Comparison of ENCODE assay signal across 8 mouse cellular contexts in the genomic region with DNA sequence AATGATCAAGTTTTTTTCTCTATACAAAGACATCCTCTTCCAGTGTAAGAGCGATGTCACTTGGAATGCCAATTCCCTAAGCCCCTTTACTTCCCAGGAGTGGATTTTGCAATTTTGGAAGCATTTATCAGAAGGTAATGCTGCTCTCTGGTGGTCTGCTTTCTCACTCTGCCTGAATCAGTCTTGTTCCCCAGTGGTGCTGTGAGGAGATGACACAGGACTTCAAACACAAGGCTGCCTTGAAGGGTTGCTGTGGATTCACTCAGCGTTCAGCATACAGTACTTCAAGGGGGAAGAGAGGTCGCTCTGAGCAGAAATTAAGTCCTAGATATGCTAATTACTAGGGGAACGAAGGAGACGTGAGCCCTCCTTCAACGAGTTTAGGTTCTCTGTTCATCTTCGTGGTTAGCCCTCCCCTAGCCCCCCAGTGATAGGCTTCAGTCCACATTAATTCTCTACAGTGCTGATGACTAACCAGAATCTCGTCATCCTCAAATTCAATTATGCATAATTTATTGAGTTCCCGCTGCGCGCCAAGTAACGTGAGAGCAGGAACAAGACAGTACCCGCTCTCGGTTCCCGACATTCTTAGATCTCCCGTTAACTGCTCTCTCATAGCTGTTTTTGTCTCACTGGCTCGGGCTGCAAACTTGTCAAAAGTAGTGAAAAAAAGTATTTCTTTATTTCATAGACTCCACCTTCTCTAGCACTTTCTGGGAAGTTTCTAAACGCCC. TPM values are rescaled to one million over a fixed set of nuclear protein-coding genes. Genes with fewer than 3 reads are reported as not detected.
DNase-seq lines count a peak whose midpoint lies in the region; ATAC-seq lines count a peak whose summit lies in the region.

No protein-coding gene starts in this region.

- peak; percentile 71 for ATAC-seq in forebrain, embryonic 16.5 days
- ATAC-seq in limb, embryonic 13.5 days (ENCODE audit: low FRiP score, low read depth): peak; percentile 28; the same call in 1 of the 2 replicates
- peak; percentile 83 for ATAC-seq in neural tube, embryonic 13.5 days (ENCODE audit: low read depth)

- peak overlapping the region; percentile 96 for H3K4me2 ChIP-seq in forebrain, embryonic 16.5 days (ENCODE audit: low read length)
- peak overlapping the region; percentile 78 for H3K4me2 ChIP-seq in limb, embryonic 13.5 days (replicated peaks)
- H3K4me2 ChIP-seq in neural tube, embryonic 13.5 days: peak overlapping the region; percentile 80

- no peaks in the 10 kb centered on the region for H3K36me3 ChIP-seq in heart, embryonic 10.5 days
- no peaks in the 10 kb centered on the region for H3K36me3 ChIP-seq in forebrain, embryonic 16.5 days (ENCODE audit: control insufficient read depth, insufficient read depth)
- no peaks in the 10 kb centered on the region for H3K36me3 ChIP-seq in limb, embryonic 13.5 days
- H3K36me3 ChIP-seq in neural tube, embryonic 13.5 days: no peaks in the 10 kb centered on the region

- no peak overlapping the region for H3K27ac ChIP-seq in heart, embryonic 10.5 days
- no peak overlapping the region for H3K27ac ChIP-seq in forebrain, embryonic 16.5 days (ENCODE audit: low read length)
- no peak overlapping the region for H3K27ac ChIP-seq in limb, embryonic 13.5 days
- H3K27ac ChIP-seq in neural tube, embryonic 13.5 days (replicated peaks): no peak overlapping the region

- H3K9me3 ChIP-seq in heart, embryonic 10.5 days: no peaks in the 10 kb centered on the region
- no peaks in the 10 kb centered on the region for H3K9me3 ChIP-seq in forebrain, embryonic 16.5 days (ENCODE audit: control insufficient read depth, low read length)
- no peaks in the 10 kb centered on the region for H3K9me3 ChIP-seq in limb, embryonic 13.5 days
- H3K9me3 ChIP-seq in neural tube, embryonic 13.5 days: no peaks in the 10 kb centered on the region

- intact Hi-C loops in heart, postnatal 14 days (cut with DNase I): no loop called here

- H3K27me3 ChIP-seq in heart, embryonic 10.5 days (ENCODE audit: insufficient read depth, poor library complexity, severe bottlenecking): peaks cover 1% of the 10 kb centered on the region; the same call in 1 of the 2 replicates
- H3K27me3 ChIP-seq in forebrain, embryonic 16.5 days (replicated peaks; ENCODE audit: control insufficient read depth, insufficient read depth, low read length): 0 out of 2 replicates have a peak, but pooled peaks cover 3% of the 10 kb centered on the region
- no peaks in the 10 kb centered on the region for H3K27me3 ChIP-seq in limb, embryonic 13.5 days
- no peaks in the 10 kb centered on the region for H3K27me3 ChIP-seq in neural tube, embryonic 13.5 days

- peak overlapping the region; percentile 41 for H3K9ac ChIP-seq in forebrain, embryonic 16.5 days (replicated peaks; ENCODE audit: low read depth, low read length)
- peak overlapping the region; percentile 53 for H3K9ac ChIP-seq in limb, embryonic 13.5 days
- peak overlapping the region; percentile 44 for H3K9ac ChIP-seq in neural tube, embryonic 13.5 days

- WGBS in heart, embryonic 10.5 days: 6% methylated on average over 18 of the region's 18 CpGs
- WGBS in forebrain, embryonic 16.5 days: 4% methylated on average over 18 of the region's 18 CpGs
- WGBS in limb, embryonic 13.5 days: 6% methylated on average over 18 of the region's 18 CpGs
- WGBS in neural tube, embryonic 13.5 days: 7% methylated on average over 18 of the region's 18 CpGs

- peak overlapping the region; percentile 65 for H3K4me3 ChIP-seq in heart, embryonic 10.5 days
- H3K4me3 ChIP-seq in forebrain, embryonic 16.5 days (replicated peaks; ENCODE audit: low read length): peak overlapping the region; percentile 51
- H3K4me3 ChIP-seq in limb, embryonic 13.5 days: peak overlapping the region; percentile 46
- peak overlapping the region; percentile 41 for H3K4me3 ChIP-seq in neural tube, embryonic 13.5 days

- DNase-seq in heart, embryonic 10.5 days (ENCODE audit: low spot score): no peak
- no peak for DNase-seq in heart, postnatal 14 days
- peak; percentile 29 for DNase-seq in urinary bladder, postnatal 14 days (ENCODE audit: low spot score)
- DNase-seq in urinary bladder, adult 18-20 months (ENCODE audit: low spot score in 2 of 2): no peak
- DNase-seq in gastrocnemius, postnatal 4 days (ENCODE audit: low spot score in 2 of 2): no peak

- H3K4me1 ChIP-seq in heart, embryonic 10.5 days: peaks cover 7% of the 10 kb centered on the region; the same call in 1 of the 2 replicates
- H3K4me1 ChIP-seq in forebrain, embryonic 16.5 days (replicated peaks; ENCODE audit: control insufficient read depth, insufficient read depth, low read length): peaks cover 11% of the 10 kb centered on the region; the same call in 1 of the 2 replicates
- H3K4me1 ChIP-seq in limb, embryonic 13.5 days: peaks cover 5% of the 10 kb centered on the region; the same call in 1 of the 2 replicates
- peaks cover 13% of the 10 kb centered on the region for H3K4me1 ChIP-seq in neural tube, embryonic 13.5 days (replicated peaks)

RNA-seq across cellular contexts. Expression of a gene that starts 0.6 kb away (rescaled TPM):
- 0.38 and 0.48 TPM in 2 replicates for polyA plus RNA-seq in heart, embryonic 10.5 days (2016; fragmentation: Nextera tagmentation; extraction: Ambion mirVana)
- total RNA-seq in heart, postnatal 14 days (2021): under 1 TPM in 1 of 2 experiments, not detected in 1; 0.55 TPM
- 0.62 and 0.92 TPM in 2 replicates for polyA plus RNA-seq in forebrain, embryonic 16.5 days (2015; fragmentation: Nextera tagmentation; extraction: Ambion mirVana)
- polyA plus RNA-seq in limb, embryonic 13.5 days (2015; fragmentation: Nextera tagmentation; extraction: Ambion mirVana): 0.19 and 0.34 TPM in 2 replicates
- polyA plus RNA-seq in neural tube, embryonic 13.5 days (2015; fragmentation: Nextera tagmentation; extraction: Ambion mirVana): 0.07 and 0.40 TPM in 2 replicates
- not detected for total RNA-seq in gastrocnemius, postnatal 4 days (2021)

RNA-seq across cellular contexts. Expression of a gene that starts 10.0 kb away (rescaled TPM):
- 1.5 and 3.6 TPM in 2 replicates for polyA plus RNA-seq in heart, embryonic 10.5 days (2016; fragmentation: Nextera tagmentation; extraction: Ambion mirVana)
- total RNA-seq in heart, postnatal 14 days (2021): under 1 TPM in 1 of 2 experiments, not detected in 1; 0.34 TPM
- 0.18 and 0.34 TPM in 2 replicates for polyA plus RNA-seq in forebrain, embryonic 16.5 days (2015; fragmentation: Nextera tagmentation; extraction: Ambion mirVana)
- 2.7 and 2.8 TPM in 2 replicates for polyA plus RNA-seq in limb, embryonic 13.5 days (2015; fragmentation: Nextera tagmentation; extraction: Ambion mirVana)
- 0.24 and 0.32 TPM in 2 replicates for polyA plus RNA-seq in neural tube, embryonic 13.5 days (2015; fragmentation: Nextera tagmentation; extraction: Ambion mirVana)
- total RNA-seq in gastrocnemius, postnatal 4 days (2021): under 1 TPM in 1 of 2 experiments, not detected in 1; 0.13 TPM

RNA-seq across cellular contexts. Expression of a gene that starts 42.4 kb away (rescaled TPM):
- polyA plus RNA-seq in heart, embryonic 10.5 days (2016; fragmentation: Nextera tagmentation; extraction: Ambion mirVana): 0.18 and 0.44 TPM in 2 replicates
- total RNA-seq in heart, postnatal 14 days (2021): under 1 TPM; 0.12 to 0.29 TPM
- 0.10 TPM in 1 of 2 replicates, not detected in the other for polyA plus RNA-seq in forebrain, embryonic 16.5 days (2015; fragmentation: Nextera tagmentation; extraction: Ambion mirVana)
- polyA plus RNA-seq in limb, embryonic 13.5 days (2015; fragmentation: Nextera tagmentation; extraction: Ambion mirVana): 1.7 and 2.4 TPM in 2 replicates
- polyA plus RNA-seq in neural tube, embryonic 13.5 days (2015; fragmentation: Nextera tagmentation; extraction: Ambion mirVana): 0.15 and 0.36 TPM in 2 replicates
- total RNA-seq in gastrocnemius, postnatal 4 days (2021): under 1 TPM; 0.47 to 0.54 TPM

Comparison
In these comparisons a context has a peak if more than half of its experiments do, and no peak if none do; other contexts are left out.
1. ATAC-seq: peak in every context shown above with its lines; median percentile 83 in neural tube, embryonic 13.5 days; 71 in forebrain, embryonic 16.5 days; 28 in limb, embryonic 13.5 days.